In genomic region chr2:142624254-142624653, GRCm38 (mm10) we compare ENCODE assay signal across 35 mouse cellular contexts.
"Had no signal": no experiment of that assay in that cellular context is flagged by ENCODE, and none has a peak within 500 bp of the region (broad histone marks: within the 10 kb centered on the region; RNA-seq: fewer than 3 reads in every experiment).

No protein-coding gene starts in this region.

- H3K27ac ChIP-seq: heart, adult 2 months; heart, embryonic 10.5 days; heart, embryonic 13.5 days; heart, embryonic 15.5 days; hindbrain, embryonic 10.5 days; hindbrain, embryonic 12.5 days; hindbrain, embryonic 13.5 days; hindbrain, embryonic 14.5 days; hindbrain, embryonic 15.5 days; hindbrain, postnatal 0 days; intestine, embryonic 15.5 days; kidney, embryonic 15.5 days; kidney, postnatal 0 days; layer of hippocampus, adult 2 months had no signal

- H3K9me3 ChIP-seq: heart, embryonic 10.5 days; heart, embryonic 12.5 days; heart, embryonic 13.5 days; heart, embryonic 15.5 days; hindbrain, embryonic 10.5 days; hindbrain, embryonic 12.5 days; hindbrain, embryonic 13.5 days; hindbrain, embryonic 15.5 days; intestine, embryonic 15.5 days; kidney, embryonic 15.5 days had no signal

- H3K36me3 ChIP-seq: hindbrain, embryonic 10.5 days; hindbrain, embryonic 12.5 days; hindbrain, embryonic 15.5 days; intestine, embryonic 15.5 days; kidney, embryonic 15.5 days had no signal

- DNase-seq: heart, adult 2 months; heart, postnatal 10 days; heart, postnatal 14 days; heart, postnatal 36 days; heart, postnatal 4 days; kidney, adult 11 months; kidney, adult 18-20 months; kidney, adult 2 months; kidney, adult 8-10 months; kidney, adult 9 months; kidney, postnatal 10 days; kidney, postnatal 14 days; kidney, postnatal 25 days; kidney, postnatal 36 days; kidney, postnatal 4 days; layer of hippocampus, adult 9-11 months had no signal

- ATAC-seq: hindbrain, embryonic 16.5 days; hindbrain, postnatal 0 days; inflammation-experienced regulatory T-cells, adult 6 months; intestine, embryonic 15.5 days; intestine, embryonic 16.5 days; intestine, postnatal 0 days had no signal

- H3K27me3 ChIP-seq: heart, embryonic 15.5 days; hindbrain, embryonic 12.5 days; hindbrain, embryonic 13.5 days; hindbrain, embryonic 15.5 days; intestine, embryonic 15.5 days; kidney, embryonic 15.5 days had no signal

- H3K4me2 ChIP-seq: heart, embryonic 11.5 days; heart, embryonic 12.5 days; heart, embryonic 13.5 days; heart, embryonic 15.5 days; hindbrain, embryonic 12.5 days; hindbrain, embryonic 13.5 days; hindbrain, embryonic 14.5 days; hindbrain, embryonic 15.5 days; intestine, embryonic 15.5 days; kidney, embryonic 15.5 days had no signal

- H3K4me1 ChIP-seq: heart, embryonic 10.5 days; heart, embryonic 12.5 days; heart, embryonic 13.5 days; heart, embryonic 15.5 days; hindbrain, embryonic 10.5 days; hindbrain, embryonic 12.5 days; hindbrain, embryonic 13.5 days; hindbrain, embryonic 15.5 days; intestine, embryonic 15.5 days; kidney, embryonic 15.5 days had no signal

- H3K4me3 ChIP-seq: heart, adult 2 months; heart, embryonic 10.5 days; heart, embryonic 12.5 days; heart, embryonic 13.5 days; heart, embryonic 15.5 days; hindbrain, embryonic 10.5 days; hindbrain, embryonic 12.5 days; hindbrain, embryonic 13.5 days; hindbrain, embryonic 15.5 days; intestine, embryonic 15.5 days; kidney, embryonic 15.5 days; layer of hippocampus, adult 2 months had no signal

- H3K9ac ChIP-seq: heart, embryonic 12.5 days; heart, embryonic 13.5 days; heart, embryonic 15.5 days; hindbrain, embryonic 12.5 days; hindbrain, embryonic 13.5 days; hindbrain, embryonic 14.5 days; hindbrain, embryonic 15.5 days; intestine, embryonic 15.5 days; kidney, embryonic 15.5 days had no signal
